Mouse (Mus musculus): ENCODE measurements at regions not wholly inside any gene's neighbourhood (a gene's known extent, or its start where the extent isn't known, plus 50 kb on each side); places are given as distances from the start of the nearest gene placed in this dataset.

DNA sequence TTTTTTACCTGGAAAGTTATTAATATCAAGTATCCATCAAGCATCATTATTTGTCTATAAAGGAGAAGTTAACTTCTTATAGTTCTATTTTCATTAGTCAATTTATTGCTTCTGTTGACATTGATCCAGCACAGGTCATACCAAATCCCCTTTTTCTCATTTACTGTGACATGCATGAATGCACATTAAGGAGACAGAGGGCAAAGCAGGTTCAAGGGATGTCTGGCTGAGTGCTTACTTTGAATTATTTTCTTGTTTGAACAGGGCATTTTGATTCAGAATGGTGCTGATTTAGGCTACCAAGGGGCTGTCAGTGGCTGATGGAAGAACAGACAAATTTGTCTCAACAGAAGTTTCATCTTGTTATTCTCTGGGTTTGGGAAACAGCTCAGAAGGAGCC is 357.7 kb upstream of the Slc5a7 start:
- H3K4me3 ChIP-seq (ENCODE audit: low read depth, low read length), result no peak overlapping the region
- H3K36me3 ChIP-seq (ENCODE audit: control insufficient read depth, insufficient read depth), result no peaks in the 10 kb centered on the region
- no peak overlapping the region for H3K9ac ChIP-seq (ENCODE audit: low read depth, low read length)
- H3K4me1 ChIP-seq (replicated peaks; ENCODE audit: control insufficient read depth, insufficient read depth, low read length), result no peaks in the 10 kb centered on the region
- no peaks in the 10 kb centered on the region for H3K27me3 ChIP-seq (replicated peaks; ENCODE audit: control insufficient read depth, insufficient read depth, low read length)
- H3K9me3 ChIP-seq (ENCODE audit: control insufficient read depth), result no peaks in the 10 kb centered on the region
- TF ChIP-seq CTCF (IDR thresholded peaks at IDR 0.05; ENCODE audit: low read depth), result no peak
- H3K4me2 ChIP-seq (replicated peaks; ENCODE audit: low read depth), result no peak overlapping the region
- H3K27ac ChIP-seq (ENCODE audit: low read depth, low read length), result no peak overlapping the region
- ATAC-seq, result no peak

All from intestine, postnatal 0 days (tissue).